Mouse (Mus musculus) limb, embryonic 14.5 days (tissue): ENCODE data around the gene Gprin2. TPM values are rescaled to one million over a fixed set of nuclear protein-coding genes. Genes with fewer than 3 reads are reported as not detected.
A peak's percentile ranks its signal among the peaks of the same experiment; 100 is the strongest.

Source experiments
- ATAC-seq: fragments of 200-750 bp; cut with Nextera tagmentation; 2 replicates; pipeline ENCODE4 v1.8.0; 2017; ENCODE audit warnings: low read depth, moderate number of reproducible peaks, moderate TSS enrichment; ENCODE audit not compliant: low FRiP score
- DNase-seq: peaks from one replicate; pipeline ENCODE4 v3.0.0-alpha.2; 2015; ENCODE audit warnings: low spot score
- H3K27ac ChIP-seq: fragments of 300-500 bp; sonication (generic); replicated peaks from 2 replicates; pipeline ENCODE4 v1.5.1; 2014; ENCODE audit warnings: low read depth, mild to moderate bottlenecking, low read length, moderate library complexity, mixed read lengths
- H3K27me3 ChIP-seq: fragments of 300-500 bp; sonication (generic); 2 replicates; pipeline ENCODE4 v1.6.1; 2014; ENCODE audit warnings: low read length, mixed read lengths; ENCODE audit not compliant: control insufficient read depth, insufficient read depth
- H3K36me3 ChIP-seq: fragments of 300-500 bp; sonication (generic); 2 replicates; pipeline ENCODE4 v1.6.1; 2014; ENCODE audit warnings: mild to moderate bottlenecking, low read length, moderate library complexity, mixed read lengths; ENCODE audit not compliant: control insufficient read depth, insufficient read depth
- H3K4me1 ChIP-seq: fragments of 300-500 bp; sonication (generic); 2 replicates; pipeline ENCODE4 v1.6.1; 2014; ENCODE audit warnings: antibody characterized with exemption, low read length, mixed read lengths; ENCODE audit not compliant: control insufficient read depth, insufficient read depth
- H3K4me2 ChIP-seq: fragments of 300-500 bp; sonication (generic); replicated peaks from 2 replicates; pipeline ENCODE4 v1.6.1; 2014; ENCODE audit warnings: low read depth, mild to moderate bottlenecking, low read length, moderate library complexity; ENCODE audit not compliant: severe bottlenecking
- H3K4me3 ChIP-seq: fragments of 300-500 bp; sonication (generic); replicated peaks from 2 replicates; pipeline ENCODE4 v1.5.1; 2014; ENCODE audit warnings: low read length
- H3K9ac ChIP-seq: fragments of 300-500 bp; sonication (generic); 2 replicates; pipeline ENCODE4 v1.6.1; 2014; ENCODE audit warnings: mild to moderate bottlenecking, low read depth, low read length, moderate library complexity; ENCODE audit not compliant: severe bottlenecking
- H3K9me3 ChIP-seq: fragments of 300-500 bp; sonication (generic); 2 replicates; pipeline ENCODE4 v1.6.1; 2016; ENCODE audit warnings: low read length; ENCODE audit not compliant: control insufficient read depth
- POLR2A ChIP-seq: fragments of 200-500 bp; IDR thresholded peaks from 2 replicates; pipeline ENCODE4 v1.8.0; 2012; ENCODE audit warnings: inconsistent platforms, mild to moderate bottlenecking, moderate library complexity, borderline replicate concordance; ENCODE audit not compliant: insufficient read depth, insufficient read length; ENCODE audit errors: extremely low read depth
- WGBS: fragments of 180-500 bp; shearing (Covaris S2); extraction: QIAGEN DNeasy Blood & Tissue Kit; methylation state at CpG from one replicate; pipeline ENCODE4 v1.1.7; 2014; 5-methylcytosine and 5-hydroxymethylcytosine counted together
- polyA plus RNA-seq, 2 experiments: library from polyadenylated mRNA; depleted of rRNA in 1 of 2; stranded (reverse) in 1 of 2; unstranded in 1 of 2; fragments of >200 nt; fragmentation: Nextera tagmentation in 1 of 2; extraction: Ambion mirVana in 1 of 2; gene quantifications; 2 replicates each; pipeline versions ENCODE4 v1.2.1 to v1.2.3; 2012 to 2014

Gprin2 gene
- polyA plus RNA-seq (2012; rRNA removed) (1.2 and 3.4 TPM in 2 replicates), polyA plus RNA-seq (2014; fragmentation: Nextera tagmentation; extraction: Ambion mirVana) (0.70 and 0.81 TPM in 2 replicates)

DNA sequence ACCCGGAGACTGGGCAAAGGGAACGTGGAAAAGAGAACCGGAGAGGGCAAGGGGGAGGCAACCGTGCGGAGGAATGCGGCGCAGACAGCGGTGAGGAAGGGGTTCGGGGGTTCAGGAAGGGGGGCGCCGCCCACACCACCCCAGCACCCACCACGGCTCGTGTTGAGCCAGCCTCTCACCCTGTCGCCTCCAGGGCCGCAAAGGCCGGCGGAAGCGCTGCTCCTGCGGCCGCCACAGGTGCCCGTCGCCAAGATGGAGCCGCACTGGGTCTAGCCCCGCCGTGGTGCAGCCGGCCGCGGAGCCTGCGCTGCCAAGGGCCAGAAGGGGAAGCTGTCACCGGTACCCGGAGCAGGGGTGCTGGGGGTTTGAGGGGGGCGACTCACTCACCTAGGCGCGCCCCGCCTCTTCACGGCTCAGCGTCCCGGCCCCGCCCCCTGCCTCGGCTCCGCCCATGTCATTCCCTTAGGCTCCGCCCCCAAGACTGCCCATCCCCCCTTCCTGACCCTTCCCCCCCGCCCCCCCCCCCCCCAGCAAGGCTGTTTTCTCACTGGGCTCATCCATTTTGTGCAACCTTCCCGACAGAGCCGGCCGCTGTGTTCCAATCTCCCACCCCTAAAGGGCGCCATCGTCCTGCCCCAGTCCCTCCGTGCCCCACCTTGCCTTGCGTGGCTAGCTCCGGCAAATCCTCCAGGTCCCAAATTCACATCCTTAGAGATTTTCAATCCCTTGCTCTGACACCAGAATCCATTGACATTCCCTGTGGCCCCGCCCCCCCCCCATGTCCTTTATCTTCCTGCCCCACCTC lies at the start of gene Gprin2:
Gene Gprin2 (minus strand): TSS at position 423 of the 805 bp plus-strand sequence.
- Histone ChIP-seq H3K4me1 (peaks cover 9% of the 10 kb centered on the region), H3K27me3 (no peaks in the 10 kb centered on the region; the same call in 1 of the 2 replicates), H3K9me3 (no peaks in the 10 kb centered on the region), H3K27ac (no peak within 1 kb of the TSS), H3K36me3 (no peaks in the 10 kb centered on the region), H3K4me2 (peak within 1 kb of the TSS; percentile 95), H3K9ac (peak within 1 kb of the TSS; percentile 70), H3K4me3 (peak within 1 kb of the TSS; percentile 68)
- DNase-seq (no peak), ATAC-seq (peak; percentile 47)
- 6% methylated on average over 29 of the region's 52 CpGs for WGBS
- TF ChIP-seq POLR2A = no peak

DNA sequence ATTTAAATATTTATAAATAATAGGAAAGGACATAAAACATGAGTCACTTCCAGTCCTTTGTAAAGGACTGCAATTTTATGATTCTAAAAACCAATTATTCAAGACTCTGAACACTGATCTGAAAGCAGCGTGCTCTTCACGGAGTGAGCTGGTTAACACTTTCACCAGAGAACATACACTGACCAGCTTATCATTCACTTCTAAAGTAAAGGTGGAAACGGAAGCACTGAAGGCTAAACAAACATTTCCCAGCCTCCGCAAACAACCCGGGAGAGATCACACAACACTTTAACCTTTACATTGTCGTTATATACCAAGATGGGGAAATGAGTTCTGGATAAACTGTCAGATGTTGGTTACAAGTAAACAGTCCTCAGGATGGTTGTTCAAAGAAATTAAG lies 39.2 kb upstream of the Gprin2 start:
- ATAC-seq = no peak

GRCm38 (mm10) chr14:34240263-34240662 lies 38.8 kb upstream of the Gprin2 start:
- Histone ChIP-seq H3K36me3 (no peaks in the 10 kb centered on the region; the same call in 1 of the 2 replicates), H3K4me3 (no peak overlapping the region), H3K27me3 (no peaks in the 10 kb centered on the region), H3K9me3 (no peaks in the 10 kb centered on the region), H3K9ac (no peak overlapping the region), H3K27ac (no peak overlapping the region), H3K4me1 (no peaks in the 10 kb centered on the region), H3K4me2 (no peak overlapping the region)
- no peak for TF ChIP-seq POLR2A
- DNase-seq = no peak
- ATAC-seq = no peak
- 79% methylated on average over 10 of the region's 10 CpGs for WGBS

More for the DNA sequence above, 39.2 kb upstream of the Gprin2 start:
- 81% methylated on average over 6 of the region's 6 CpGs for WGBS
- H3K4me2 ChIP-seq = no peak overlapping the region
- no peaks in the 10 kb centered on the region for H3K9me3 ChIP-seq
- DNase-seq = no peak
- no peak overlapping the region for H3K4me3 ChIP-seq
- no peak overlapping the region for H3K27ac ChIP-seq
- no peak for TF ChIP-seq POLR2A
- no peaks in the 10 kb centered on the region for H3K27me3 ChIP-seq
- no peak overlapping the region for H3K9ac ChIP-seq
- H3K36me3 ChIP-seq = no peaks in the 10 kb centered on the region; the same call in 1 of the 2 replicates
- no peaks in the 10 kb centered on the region for H3K4me1 ChIP-seq

DNA sequence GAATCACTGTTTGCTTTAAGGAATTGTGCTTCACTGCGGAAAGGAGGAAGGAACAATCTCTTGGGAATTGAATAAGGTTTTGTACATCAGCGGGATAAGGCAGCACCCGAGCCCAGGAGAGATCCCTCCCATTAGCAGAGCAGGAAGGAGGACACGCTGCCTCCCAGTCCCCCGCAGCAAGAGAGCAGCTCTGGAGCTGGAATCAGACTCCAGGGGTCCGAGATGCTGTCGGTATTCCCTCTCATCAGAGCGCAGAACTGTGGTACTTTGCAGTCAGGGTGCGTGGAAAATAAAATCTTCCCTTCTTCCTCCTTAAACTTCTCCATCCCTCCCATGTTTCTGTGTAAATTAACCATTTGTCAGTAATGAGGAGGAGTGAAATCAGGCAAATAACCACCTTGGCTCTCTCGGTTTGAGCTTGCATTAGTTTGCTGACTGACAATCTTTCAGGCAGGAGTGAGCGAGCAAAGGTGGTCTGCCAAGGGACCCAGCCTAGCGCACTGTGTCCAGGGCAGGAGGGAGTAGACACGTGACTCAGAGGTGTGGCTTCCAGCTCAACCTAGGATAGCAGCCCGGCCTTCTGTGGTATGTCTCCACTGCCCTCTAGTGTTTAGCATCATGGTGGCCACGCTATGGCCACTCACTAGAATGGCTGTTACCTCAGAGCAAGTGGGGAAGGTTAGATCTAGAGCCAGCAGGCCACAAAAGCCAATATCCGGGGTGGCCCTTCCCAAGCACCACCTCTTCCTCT lies 33.4 kb upstream of the Gprin2 start:
- H3K36me3 ChIP-seq = no peaks in the 10 kb centered on the region
- H3K4me3 ChIP-seq = peak overlapping the region; percentile 22
- peak overlapping the region; percentile 55 for H3K4me2 ChIP-seq
- H3K27me3 ChIP-seq = no peaks in the 10 kb centered on the region
- H3K9me3 ChIP-seq = no peaks in the 10 kb centered on the region; the same call in 1 of the 2 replicates
- H3K4me1 ChIP-seq = peaks cover 4% of the 10 kb centered on the region; the same call in 1 of the 2 replicates
- ATAC-seq (peak; percentile 94), DNase-seq (peak; percentile 81)
- no peak overlapping the region for H3K27ac ChIP-seq
- no peak for TF ChIP-seq POLR2A
- WGBS = 7% methylated on average over 16 of the region's 16 CpGs
- H3K9ac ChIP-seq = peak overlapping the region; percentile 0; the same call in 1 of the 2 replicates

DNA sequence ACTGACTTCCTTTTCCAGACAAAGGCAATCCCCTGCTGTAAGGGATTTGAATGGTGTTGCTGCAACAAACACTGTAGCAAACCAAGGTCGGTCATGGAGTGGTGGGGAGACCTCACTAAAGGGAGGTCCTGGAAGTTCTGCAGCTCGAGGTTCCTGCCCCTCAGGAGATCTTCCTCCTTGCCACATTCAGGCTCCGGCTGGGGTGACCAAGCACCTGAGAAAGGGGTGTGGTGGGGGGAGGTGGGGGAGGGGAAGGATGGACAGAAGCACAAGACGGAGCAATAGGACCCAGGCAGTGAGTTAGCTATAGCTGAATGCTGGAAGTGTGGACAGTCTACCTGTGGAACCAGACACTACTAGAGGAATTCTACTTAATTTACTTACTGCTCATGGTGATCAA lies 32.4 kb upstream of the Gprin2 start:
- DNase-seq = no peak
- 56% methylated on average over 4 of the region's 4 CpGs for WGBS
- Histone ChIP-seq H3K4me3 (no peak overlapping the region), H3K27ac (no peak overlapping the region), H3K9me3 (no peaks in the 10 kb centered on the region; the same call in 1 of the 2 replicates), H3K4me2 (no peak overlapping the region), H3K36me3 (no peaks in the 10 kb centered on the region), H3K27me3 (no peaks in the 10 kb centered on the region), H3K4me1 (peaks cover 4% of the 10 kb centered on the region; the same call in 1 of the 2 replicates), H3K9ac (no peak overlapping the region)
- no peak for ATAC-seq
- no peak for TF ChIP-seq POLR2A
